Mouse (Mus musculus): ENCODE measurements at regions not wholly inside any gene's neighbourhood (a gene's known extent, or its start where the extent isn't known, plus 50 kb on each side); places are given as distances from the start of the nearest gene placed in this dataset.

- no peak for ATAC-seq (ENCODE audit: low read depth)
- Histone ChIP-seq H3K9me3 (ENCODE audit: control insufficient read depth, low read length) (no peaks in the 10 kb centered on the region), H3K4me1 (replicated peaks; ENCODE audit: control insufficient read depth, insufficient read depth, low read length) (peaks cover 8% of the 10 kb centered on the region), H3K4me2 (ENCODE audit: low read depth, low read length) (no peak overlapping the region), H3K27me3 (ENCODE audit: control insufficient read depth, insufficient read depth, low read depth, low read length) (no peaks in the 10 kb centered on the region), H3K27ac (ENCODE audit: low read length) (no peak overlapping the region), H3K9ac (ENCODE audit: low read length) (no peak overlapping the region), H3K4me3 (ENCODE audit: low read length) (no peak overlapping the region), H3K36me3 (ENCODE audit: control insufficient read depth, insufficient read depth, low read length) (no peaks in the 10 kb centered on the region)
- WGBS: 76% methylated on average over 3 of the region's 3 CpGs
Observed at GRCm38 (mm10) chr1:92703270-92703669, 54.6 kb upstream of the Otos start.

- peaks cover 8% of the 10 kb centered on the region for H3K4me1 ChIP-seq (replicated peaks; ENCODE audit: control insufficient read depth, insufficient read depth, low read length)
Observed at GRCm38 (mm10) chr1:92700107-92700506, 51.5 kb upstream of the Otos start.

GRCm38 (mm10) chr1:92699697-92700096, 51.1 kb upstream of the Otos start:
- H3K9ac ChIP-seq (ENCODE audit: low read length): no peak overlapping the region
- H3K4me1 ChIP-seq (replicated peaks; ENCODE audit: control insufficient read depth, insufficient read depth, low read length): peaks cover 8% of the 10 kb centered on the region
- peak; percentile 11; the same call in 1 of the 2 replicates for ATAC-seq (ENCODE audit: low read depth)
- H3K4me2 ChIP-seq (ENCODE audit: low read depth, low read length): no peak overlapping the region
- no peaks in the 10 kb centered on the region for H3K9me3 ChIP-seq (ENCODE audit: control insufficient read depth, low read length)
- H3K36me3 ChIP-seq (ENCODE audit: control insufficient read depth, insufficient read depth, low read length): no peaks in the 10 kb centered on the region
- WGBS: 17% methylated on average over 6 of the region's 6 CpGs
- no peaks in the 10 kb centered on the region for H3K27me3 ChIP-seq (ENCODE audit: control insufficient read depth, insufficient read depth, low read depth, low read length)
- no peak overlapping the region for H3K4me3 ChIP-seq (ENCODE audit: low read length)
- no peak overlapping the region for H3K27ac ChIP-seq (ENCODE audit: low read length)

More at GRCm38 (mm10) chr1:92700107-92700506, 51.5 kb upstream of the Otos start:
- H3K27me3 ChIP-seq (ENCODE audit: control insufficient read depth, insufficient read depth, low read depth, low read length): no peaks in the 10 kb centered on the region
- H3K9me3 ChIP-seq (ENCODE audit: control insufficient read depth, low read length): no peaks in the 10 kb centered on the region
- H3K9ac ChIP-seq (ENCODE audit: low read length): no peak overlapping the region
- WGBS: 87% methylated on average over 2 of the region's 2 CpGs
- no peak for ATAC-seq (ENCODE audit: low read depth)
- no peak overlapping the region for H3K27ac ChIP-seq (ENCODE audit: low read length)
- H3K4me2 ChIP-seq (ENCODE audit: low read depth, low read length): no peak overlapping the region
- no peaks in the 10 kb centered on the region for H3K36me3 ChIP-seq (ENCODE audit: control insufficient read depth, insufficient read depth, low read length)
- no peak overlapping the region for H3K4me3 ChIP-seq (ENCODE audit: low read length)

GRCm38 (mm10) chr1:92699048-92699447, 50.4 kb upstream of the Otos start:
- 3% methylated on average over 9 of the region's 9 CpGs for whole genome bisulfite sequencing
- H3K36me3 ChIP-seq (ENCODE audit: control insufficient read depth, insufficient read depth, low read length): no peaks in the 10 kb centered on the region
- H3K9me3 ChIP-seq (ENCODE audit: control insufficient read depth, low read length): no peaks in the 10 kb centered on the region
- H3K4me3 ChIP-seq (ENCODE audit: low read length): no peak overlapping the region
- H3K4me2 ChIP-seq (ENCODE audit: low read depth, low read length): no peak overlapping the region
- peak; percentile 77 for ATAC-seq (ENCODE audit: low read depth)
- no peaks in the 10 kb centered on the region for H3K27me3 ChIP-seq (ENCODE audit: control insufficient read depth, insufficient read depth, low read depth, low read length)
- H3K4me1 ChIP-seq (replicated peaks; ENCODE audit: control insufficient read depth, insufficient read depth, low read length): peaks cover 8% of the 10 kb centered on the region
- H3K9ac ChIP-seq (ENCODE audit: low read length): no peak overlapping the region
- H3K27ac ChIP-seq (ENCODE audit: low read length): no peak overlapping the region

DNA sequence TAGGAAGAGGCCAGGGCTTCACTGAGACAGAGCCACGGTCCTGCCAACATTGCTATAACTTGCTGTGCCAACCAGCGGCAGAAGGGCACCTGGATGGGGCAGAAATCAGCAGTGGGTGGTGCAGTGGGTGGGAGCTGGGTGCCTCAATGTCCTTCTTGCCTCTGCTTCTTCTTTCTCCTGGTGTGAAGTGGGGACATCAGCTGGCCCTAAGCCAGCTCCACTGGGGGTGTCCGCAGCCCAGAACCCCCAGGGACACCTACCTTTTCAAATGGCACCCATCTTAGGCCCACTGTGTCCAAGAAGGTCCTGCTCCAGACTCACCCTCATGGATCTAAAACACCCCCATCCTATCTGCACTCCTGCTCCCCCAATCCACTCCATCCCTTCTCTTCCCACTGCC, 49.9 kb upstream of the Otos start:
- 93% methylated on average over 3 of the region's 3 CpGs for WGBS
- no peak overlapping the region for H3K9ac ChIP-seq (ENCODE audit: low read length)

More for the DNA sequence above, 49.9 kb upstream of the Otos start:
- Histone ChIP-seq H3K4me3 (ENCODE audit: low read length) (no peak overlapping the region), H3K4me1 (replicated peaks; ENCODE audit: control insufficient read depth, insufficient read depth, low read length) (peaks cover 8% of the 10 kb centered on the region), H3K9me3 (ENCODE audit: control insufficient read depth, low read length) (no peaks in the 10 kb centered on the region), H3K27ac (ENCODE audit: low read length) (no peak overlapping the region), H3K36me3 (ENCODE audit: control insufficient read depth, insufficient read depth, low read length) (no peaks in the 10 kb centered on the region), H3K4me2 (ENCODE audit: low read depth, low read length) (no peak overlapping the region), H3K27me3 (ENCODE audit: control insufficient read depth, insufficient read depth, low read depth, low read length) (no peaks in the 10 kb centered on the region)
- ATAC-seq (ENCODE audit: low read depth): 0 out of 2 replicates have a peak, but pooled peaks have one; percentile 4

Measured in lung, embryonic 16.5 days (tissue).